Mouse (Mus musculus): ENCODE measurements around the gene Tspoap1. TPM values are rescaled to one million over a fixed set of nuclear protein-coding genes. Genes with fewer than 3 reads are reported as not detected.

Gene Tspoap1
- polyA plus RNA-seq, 1 experiment: 10.3 TPM

DNA sequence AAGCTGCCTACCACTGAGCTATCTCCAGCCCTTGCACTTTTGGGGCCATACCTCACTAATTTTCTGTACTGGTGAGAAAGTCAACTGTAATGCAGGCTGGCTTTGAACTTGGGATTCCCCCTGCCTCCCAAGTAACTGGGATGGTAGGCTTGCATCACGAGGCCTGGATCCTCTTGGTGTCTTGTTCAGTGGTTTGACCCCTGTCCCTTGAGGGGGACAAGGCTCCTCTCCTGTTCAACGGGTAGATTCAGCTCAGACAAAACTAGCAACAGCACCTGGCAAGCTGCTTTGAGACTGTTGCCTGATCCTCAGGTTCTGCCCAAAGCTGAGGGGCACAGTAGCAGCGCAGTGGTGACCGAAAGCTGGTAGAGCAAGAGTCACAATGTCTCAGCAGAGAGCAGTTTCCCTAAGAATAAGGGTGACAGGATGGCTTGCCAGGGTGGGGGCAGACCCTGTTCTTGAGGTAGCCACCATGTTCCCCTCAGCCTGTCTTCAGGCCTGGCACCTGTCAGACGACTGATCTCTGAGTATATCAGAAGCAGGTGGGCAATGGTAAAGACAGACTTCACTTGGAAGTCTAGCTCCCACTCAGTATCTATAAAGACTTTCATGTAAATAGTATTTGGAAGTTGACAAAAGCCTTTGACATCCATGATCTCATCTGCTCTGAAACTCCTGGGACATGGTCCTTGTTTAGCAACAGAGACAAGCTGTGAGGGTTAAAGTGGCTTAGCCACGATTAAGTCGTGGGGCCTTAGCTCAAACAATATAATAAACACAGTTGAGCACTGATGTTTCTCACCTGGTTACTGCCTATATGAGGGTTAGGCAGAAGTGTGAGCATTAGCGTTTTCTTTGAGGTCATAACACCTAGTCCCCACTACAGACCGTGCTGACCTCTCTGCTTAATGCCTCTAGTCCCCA is 14.4 kb upstream of the Tspoap1 start:
- H3K27ac ChIP-seq (ENCODE audit: control insufficient read depth, insufficient read depth, low read depth, low read length): no peak overlapping the region
- no peaks in the 10 kb centered on the region for H3K27me3 ChIP-seq (ENCODE audit: control insufficient read depth, insufficient read depth, low read length)
- no peak overlapping the region for H3K4me3 ChIP-seq (ENCODE audit: control insufficient read depth, low read depth, low read length)
- TF ChIP-seq CTCF (IDR thresholded peaks at IDR 0.05; ENCODE audit: control insufficient read depth, insufficient read depth, insufficient replicate concordance, low read depth, low read length): no peak
- TF ChIP-seq POLR2A (IDR thresholded peaks at IDR 0.05; ENCODE audit: control insufficient read depth, low read depth, low read length): no peak
- no peaks in the 10 kb centered on the region for H3K36me3 ChIP-seq (ENCODE audit: control insufficient read depth, insufficient read depth, low read length)
- H3K4me1 ChIP-seq (ENCODE audit: control insufficient read depth, insufficient read depth, low read length): peaks cover 14% of the 10 kb centered on the region

DNA sequence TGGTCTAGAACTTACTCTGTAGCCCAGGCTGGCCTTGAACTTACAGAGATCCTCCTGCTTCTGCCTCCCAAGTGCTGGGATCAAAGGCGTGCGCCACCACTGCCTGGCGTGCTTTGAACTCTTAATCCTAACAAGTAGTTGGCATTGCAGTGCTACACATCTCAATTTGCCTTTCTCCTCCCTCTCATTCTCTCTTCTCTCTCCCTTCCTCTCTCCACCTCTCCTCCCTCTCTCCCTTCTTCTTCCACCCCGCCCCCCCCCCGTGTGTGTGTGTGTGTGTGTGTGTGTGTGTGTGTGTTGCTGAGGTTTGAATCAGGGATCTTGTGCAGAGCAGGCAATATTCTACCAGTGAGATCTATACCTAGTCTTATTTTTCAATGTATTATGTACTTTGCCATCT is 13.0 kb upstream of the Tspoap1 start:
- H3K4me1 ChIP-seq (ENCODE audit: control insufficient read depth, insufficient read depth, low read length): peaks cover 14% of the 10 kb centered on the region
- no peaks in the 10 kb centered on the region for H3K27me3 ChIP-seq (ENCODE audit: control insufficient read depth, insufficient read depth, low read length)
- no peak overlapping the region for H3K27ac ChIP-seq (ENCODE audit: control insufficient read depth, insufficient read depth, low read depth, low read length)
- no peak overlapping the region for H3K4me3 ChIP-seq (ENCODE audit: control insufficient read depth, low read depth, low read length)
- TF ChIP-seq POLR2A (IDR thresholded peaks at IDR 0.05; ENCODE audit: control insufficient read depth, low read depth, low read length): no peak
- no peak for TF ChIP-seq CTCF (IDR thresholded peaks at IDR 0.05; ENCODE audit: control insufficient read depth, insufficient read depth, insufficient replicate concordance, low read depth, low read length)
- no peaks in the 10 kb centered on the region for H3K36me3 ChIP-seq (ENCODE audit: control insufficient read depth, insufficient read depth, low read length)

DNA sequence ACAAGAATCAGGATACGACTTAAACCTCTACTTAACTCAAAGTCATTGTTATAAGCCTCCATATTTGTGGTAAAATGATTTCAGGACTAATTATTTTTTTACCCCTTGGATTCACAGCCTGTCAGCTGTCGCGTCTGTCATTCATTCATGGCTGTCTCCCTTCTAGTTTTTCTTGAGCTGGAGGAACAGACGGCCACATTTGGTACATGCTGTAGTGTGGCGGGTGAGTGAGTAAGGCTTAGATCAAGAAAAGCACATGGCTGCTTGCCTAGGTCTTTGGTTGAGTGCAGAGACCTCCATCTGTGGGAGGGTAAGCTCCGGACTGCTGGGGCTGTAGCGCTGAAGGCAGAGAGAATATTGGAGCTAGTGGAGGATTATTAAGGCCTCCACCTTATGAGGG is 12.6 kb upstream of the Tspoap1 start:
- H3K27ac ChIP-seq (ENCODE audit: control insufficient read depth, insufficient read depth, low read depth, low read length): no peak overlapping the region
- TF ChIP-seq POLR2A (IDR thresholded peaks at IDR 0.05; ENCODE audit: control insufficient read depth, low read depth, low read length): no peak
- TF ChIP-seq CTCF (IDR thresholded peaks at IDR 0.05; ENCODE audit: control insufficient read depth, insufficient read depth, insufficient replicate concordance, low read depth, low read length): no peak
- H3K27me3 ChIP-seq (ENCODE audit: control insufficient read depth, insufficient read depth, low read length): no peaks in the 10 kb centered on the region
- H3K36me3 ChIP-seq (ENCODE audit: control insufficient read depth, insufficient read depth, low read length): no peaks in the 10 kb centered on the region
- H3K4me1 ChIP-seq (ENCODE audit: control insufficient read depth, insufficient read depth, low read length): peaks cover 14% of the 10 kb centered on the region
- no peak overlapping the region for H3K4me3 ChIP-seq (ENCODE audit: control insufficient read depth, low read depth, low read length)

DNA sequence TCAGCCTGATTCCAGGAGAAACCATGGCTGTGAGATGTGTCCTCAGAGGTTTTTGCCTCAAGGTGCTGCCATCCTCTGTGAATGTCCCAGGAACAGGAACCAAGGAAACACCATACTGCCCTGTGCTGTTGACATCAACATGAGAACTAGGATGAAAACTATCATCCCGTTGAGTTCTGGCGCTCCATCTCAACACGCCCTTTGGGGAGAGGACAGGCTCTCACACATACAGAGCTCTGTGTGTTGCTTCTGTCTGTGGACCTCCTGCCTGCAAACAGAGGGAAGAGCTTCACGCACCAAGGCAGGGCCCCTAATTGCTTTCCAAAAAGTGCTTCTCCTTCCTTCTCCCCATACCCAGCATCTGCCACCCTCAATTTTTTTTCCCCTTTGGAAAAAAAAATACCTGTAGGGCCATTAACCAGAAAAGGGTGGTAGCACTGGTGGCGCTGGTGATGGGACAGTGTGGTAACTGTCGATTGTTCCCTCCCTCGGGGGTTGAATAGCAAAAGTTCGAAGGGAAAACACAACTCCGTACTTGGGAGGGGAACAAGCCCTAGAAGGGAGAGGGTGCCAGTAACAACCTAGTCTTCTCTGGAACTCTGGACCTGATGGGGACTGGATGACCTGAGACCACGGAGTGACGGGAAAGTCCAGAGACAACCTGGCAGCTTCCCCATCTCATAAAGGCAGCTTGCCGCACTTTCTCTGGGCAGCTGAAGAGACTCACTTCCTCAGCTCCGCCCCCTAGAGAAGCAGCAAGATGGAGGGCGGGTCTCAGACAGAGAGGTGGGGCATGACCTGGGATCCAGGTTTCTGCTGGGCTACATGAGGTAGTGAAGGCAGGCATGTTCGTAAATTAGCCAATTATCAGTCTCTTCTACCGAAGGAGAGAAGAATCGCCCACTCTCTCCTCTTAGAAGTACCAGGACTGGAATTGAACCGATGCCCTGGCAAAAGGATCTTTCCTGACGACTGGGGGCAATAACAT is 11.9 kb upstream of the Tspoap1 start:
- H3K27me3 ChIP-seq (ENCODE audit: control insufficient read depth, insufficient read depth, low read length): no peaks in the 10 kb centered on the region
- H3K4me3 ChIP-seq (ENCODE audit: control insufficient read depth, low read depth, low read length): peak overlapping the region; percentile 50
- TF ChIP-seq CTCF (IDR thresholded peaks at IDR 0.05; ENCODE audit: control insufficient read depth, insufficient read depth, insufficient replicate concordance, low read depth, low read length) (no peak), POLR2A (IDR thresholded peaks at IDR 0.05; ENCODE audit: control insufficient read depth, low read depth, low read length) (no peak)
- H3K4me1 ChIP-seq (ENCODE audit: control insufficient read depth, insufficient read depth, low read length): peaks cover 14% of the 10 kb centered on the region
- no peak overlapping the region for H3K27ac ChIP-seq (ENCODE audit: control insufficient read depth, insufficient read depth, low read depth, low read length)
- no peaks in the 10 kb centered on the region for H3K36me3 ChIP-seq (ENCODE audit: control insufficient read depth, insufficient read depth, low read length)

DNA sequence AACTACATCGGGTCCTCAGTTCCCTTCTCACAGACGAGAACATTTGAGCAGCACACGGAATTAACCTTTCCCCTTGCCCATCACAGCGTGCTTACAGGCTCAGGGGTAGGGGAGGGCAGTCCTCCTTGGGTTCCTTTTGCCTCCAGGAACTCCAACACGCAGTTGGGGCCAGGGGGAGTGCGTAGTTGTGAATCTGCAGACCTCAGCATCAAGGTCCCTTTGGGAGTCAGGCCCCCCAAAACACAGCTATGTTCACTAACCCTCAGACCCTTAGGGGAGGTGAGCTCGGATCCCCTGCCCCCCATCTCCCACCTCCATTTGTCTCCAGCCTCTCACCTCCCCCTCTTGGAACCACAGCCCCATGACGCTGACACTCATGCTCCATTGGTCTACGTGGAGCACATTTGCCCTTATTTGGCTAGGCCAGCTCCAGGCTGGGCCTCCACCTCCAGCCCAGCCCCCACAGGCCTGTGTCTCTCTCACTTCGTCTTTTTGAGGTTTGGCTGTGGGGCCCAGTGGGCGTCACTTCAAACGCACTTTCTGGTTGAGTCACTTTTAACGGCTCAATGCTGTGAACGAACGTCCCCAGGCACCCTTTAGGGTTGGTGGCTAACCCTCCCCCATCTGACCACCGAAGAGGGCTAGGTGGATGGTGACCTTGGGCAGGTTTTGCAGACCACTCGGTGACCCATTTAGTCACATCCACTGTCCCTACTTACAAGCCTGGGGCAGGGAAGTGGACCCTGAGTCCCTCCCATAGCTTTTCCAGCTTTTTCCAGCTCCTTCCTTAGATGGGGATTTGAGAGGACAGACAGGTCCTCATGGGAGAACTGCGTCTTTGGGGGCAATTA is 10.9 kb upstream of the Tspoap1 start:
- no peaks in the 10 kb centered on the region for H3K36me3 ChIP-seq (ENCODE audit: control insufficient read depth, insufficient read depth, low read length)
- H3K27ac ChIP-seq (ENCODE audit: control insufficient read depth, insufficient read depth, low read depth, low read length): no peak overlapping the region
- TF ChIP-seq CTCF (IDR thresholded peaks at IDR 0.05; ENCODE audit: control insufficient read depth, insufficient read depth, insufficient replicate concordance, low read depth, low read length): no peak
- no peak for TF ChIP-seq POLR2A (IDR thresholded peaks at IDR 0.05; ENCODE audit: control insufficient read depth, low read depth, low read length)
- H3K27me3 ChIP-seq (ENCODE audit: control insufficient read depth, insufficient read depth, low read length): no peaks in the 10 kb centered on the region
- H3K4me1 ChIP-seq (ENCODE audit: control insufficient read depth, insufficient read depth, low read length): peaks cover 19% of the 10 kb centered on the region
- H3K4me3 ChIP-seq (ENCODE audit: control insufficient read depth, low read depth, low read length): no peak overlapping the region; the same call in 1 of the 2 replicates

DNA sequence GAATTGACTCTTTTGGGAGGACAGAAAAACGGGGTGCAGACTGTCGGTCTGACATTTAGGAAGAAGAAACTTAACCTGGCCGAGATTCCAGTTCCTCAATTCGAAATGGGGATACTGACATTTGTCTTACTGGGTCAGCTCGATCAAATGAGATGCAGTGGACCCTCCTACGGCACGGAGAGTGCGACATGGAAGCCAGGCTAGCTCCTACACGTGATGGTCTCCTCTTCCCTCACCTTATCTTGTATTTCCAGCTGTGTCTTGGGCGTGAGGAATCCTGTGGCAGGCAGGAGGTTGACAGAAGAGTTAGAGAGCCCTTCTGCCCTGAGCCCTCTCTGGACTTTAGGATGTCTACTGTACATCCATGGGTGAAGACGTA is 10.3 kb upstream of the Tspoap1 start:
- no peak for TF ChIP-seq CTCF (IDR thresholded peaks at IDR 0.05; ENCODE audit: control insufficient read depth, insufficient read depth, insufficient replicate concordance, low read depth, low read length)
- no peak for TF ChIP-seq POLR2A (IDR thresholded peaks at IDR 0.05; ENCODE audit: control insufficient read depth, low read depth, low read length)
- H3K4me1 ChIP-seq (ENCODE audit: control insufficient read depth, insufficient read depth, low read length): peaks cover 25% of the 10 kb centered on the region
- H3K36me3 ChIP-seq (ENCODE audit: control insufficient read depth, insufficient read depth, low read length): no peaks in the 10 kb centered on the region
- no peak overlapping the region; the same call in 1 of the 2 replicates for H3K27ac ChIP-seq (ENCODE audit: control insufficient read depth, insufficient read depth, low read depth, low read length)
- H3K4me3 ChIP-seq (ENCODE audit: control insufficient read depth, low read depth, low read length): no peak overlapping the region
- no peaks in the 10 kb centered on the region for H3K27me3 ChIP-seq (ENCODE audit: control insufficient read depth, insufficient read depth, low read length)
